Mouse (Mus musculus) heart, postnatal 0 days (tissue): ENCODE measurements around the gene Gm33543. TPM values are rescaled to one million over a fixed set of nuclear protein-coding genes. Genes with fewer than 3 reads are reported as not detected.
A peak's percentile ranks its signal among the peaks of the same experiment; 100 is the strongest.

Experiments
- ATAC-seq: fragments of 200-750 bp; cut with Nextera tagmentation; 2 replicates; pipeline ENCODE4 v1.8.0; 2017; ENCODE audit warnings: low read depth, moderate number of reproducible peaks, moderate library complexity; ENCODE audit not compliant: insufficient read depth
- DNase-seq: peaks from one replicate; pipeline ENCODE4 v3.0.0-alpha.2; 2016; ENCODE audit warnings: low spot score
- H3K27ac ChIP-seq: fragments of 300-500 bp; sonication (generic); 2 replicates; pipeline ENCODE4 v1.5.1; 2014; ENCODE audit warnings: low read depth, mild to moderate bottlenecking
- H3K27me3 ChIP-seq: fragments of 300-500 bp; sonication (generic); 2 replicates; pipeline ENCODE4 v1.6.1; 2014; ENCODE audit warnings: low read length, mixed read lengths; ENCODE audit not compliant: control insufficient read depth, insufficient read depth
- H3K36me3 ChIP-seq: fragments of 300-500 bp; sonication (generic); replicated peaks from 2 replicates; pipeline ENCODE4 v1.6.1; 2014; ENCODE audit warnings: low read length, mixed read lengths; ENCODE audit not compliant: control insufficient read depth, insufficient read depth
- H3K4me1 ChIP-seq: fragments of 300-500 bp; sonication (generic); 2 replicates; pipeline ENCODE4 v1.6.1; 2014; ENCODE audit warnings: antibody characterized with exemption; ENCODE audit not compliant: control insufficient read depth, insufficient read depth
- H3K4me2 ChIP-seq: fragments of 300-500 bp; sonication (generic); 2 replicates; pipeline ENCODE4 v1.6.1; 2014; ENCODE audit warnings: low read depth, mild to moderate bottlenecking, low read length, moderate library complexity
- H3K4me3 ChIP-seq: fragments of 300-500 bp; sonication (generic); 2 replicates; pipeline ENCODE4 v1.5.1; 2014; ENCODE audit warnings: low read depth, low read length
- H3K9ac ChIP-seq: fragments of 300-500 bp; sonication (generic); replicated peaks from 2 replicates; pipeline ENCODE4 v1.6.1; 2014; ENCODE audit warnings: low read depth, low read length, mixed read lengths
- H3K9me3 ChIP-seq: fragments of 300-500 bp; sonication (generic); replicated peaks from 2 replicates; pipeline ENCODE4 v1.6.1; 2016; ENCODE audit warnings: low read length; ENCODE audit not compliant: control insufficient read depth
- CTCF ChIP-seq: IDR thresholded peaks from 2 replicates; pipeline ENCODE4 v1.5.1; 2016; ENCODE audit warnings: antibody characterized with exemption, control low read depth, low read depth
- EP300 ChIP-seq: IDR thresholded peaks from 2 replicates; pipeline ENCODE4 v1.6.1; 2016; ENCODE audit warnings: antibody characterized with exemption, low read depth
- WGBS: fragments of 180-500 bp; shearing (Covaris S2); extraction: QIAGEN DNeasy Blood & Tissue Kit; methylation state at CpG from one replicate; pipeline ENCODE4 v1.1.7; 2014; 5-methylcytosine and 5-hydroxymethylcytosine counted together
- polyA plus RNA-seq: library from polyadenylated mRNA; unstranded; fragments of >200 nt; fragmentation: Nextera tagmentation; extraction: Ambion mirVana; gene quantifications from 2 replicates; pipeline ENCODE4 v1.2.1, GENCODE M21; 2015
- total RNA-seq: library from RNA; depleted of rRNA; stranded (reverse); fragments of >200 nt; gene quantifications from 2 replicates; pipeline ENCODE4 v1.2.3, GENCODE M21; 2014; ENCODE audit warnings: low replicate concordance

The Gm33543 gene
- total and polyA plus RNA-seq, 2 experiments from 2014 or later, result 0.55 TPM; not detected in 1

- H3K9me3 ChIP-seq, result no peaks in the 10 kb centered on the region
- no peak overlapping the region for H3K4me3 ChIP-seq
- ATAC-seq, result no peak
- H3K27me3 ChIP-seq, result no peaks in the 10 kb centered on the region
- WGBS, result 82% methylated on average over 1 of the region's 1 CpGs
- TF ChIP-seq CTCF, result no peak
- TF ChIP-seq EP300, result no peak
- no peak overlapping the region for H3K9ac ChIP-seq
- no peak for DNase-seq
- H3K4me2 ChIP-seq, result no peak overlapping the region
- H3K27ac ChIP-seq, result no peak overlapping the region
- no peaks in the 10 kb centered on the region for H3K36me3 ChIP-seq
- peaks cover 3% of the 10 kb centered on the region; the same call in 1 of the 2 replicates for H3K4me1 ChIP-seq
Observed at GRCm38 (mm10) chr10:95843878-95844277, 1.1 kb upstream of the Gm33543 start.

DNA sequence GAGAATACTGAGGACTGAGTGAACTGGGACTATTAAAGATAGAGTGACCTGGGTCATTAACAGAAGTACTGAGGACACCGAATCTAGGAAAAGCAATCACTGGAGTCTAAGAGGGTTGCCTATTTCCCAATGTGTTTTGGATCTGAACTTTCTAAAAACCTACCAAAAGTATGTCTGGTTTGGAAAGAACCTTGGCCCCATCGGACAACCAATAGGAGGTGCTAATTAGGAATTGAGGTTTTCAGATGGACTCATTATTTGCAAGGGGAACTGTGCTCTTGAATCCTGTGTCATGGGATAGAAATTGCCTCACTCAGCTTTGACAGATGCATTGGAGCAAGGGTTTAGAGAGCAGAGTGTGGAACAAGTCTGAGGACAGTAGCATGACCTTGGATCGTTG is 1.5 kb downstream of the Gm33543 start:
- 89% methylated on average over 3 of the region's 3 CpGs for WGBS
- ATAC-seq, result no peak

GRCm38 (mm10) chr10:95839803-95840202 is 2.9 kb downstream of the Gm33543 start:
- no peak; the same call in 1 of the 2 replicates for ATAC-seq
- Histone ChIP-seq H3K27me3 (no peaks in the 10 kb centered on the region), H3K4me1 (peaks cover 3% of the 10 kb centered on the region; the same call in 1 of the 2 replicates), H3K9ac (no peak overlapping the region), H3K9me3 (no peaks in the 10 kb centered on the region), H3K4me2 (no peak overlapping the region), H3K27ac (no peak overlapping the region), H3K36me3 (no peaks in the 10 kb centered on the region), H3K4me3 (no peak overlapping the region)
- TF ChIP-seq EP300 (no peak), CTCF (no peak)
- 43% methylated on average over 3 of the region's 3 CpGs for WGBS
- DNase-seq, result no peak

More for the DNA sequence above, 1.5 kb downstream of the Gm33543 start:
- no peaks in the 10 kb centered on the region for H3K9me3 ChIP-seq
- H3K27me3 ChIP-seq, result no peaks in the 10 kb centered on the region
- no peak overlapping the region for H3K4me2 ChIP-seq
- no peaks in the 10 kb centered on the region for H3K36me3 ChIP-seq
- peaks cover 3% of the 10 kb centered on the region; the same call in 1 of the 2 replicates for H3K4me1 ChIP-seq
- no peak overlapping the region for H3K4me3 ChIP-seq
- no peak overlapping the region for H3K9ac ChIP-seq
- TF ChIP-seq EP300 (no peak), CTCF (no peak)
- no peak overlapping the region for H3K27ac ChIP-seq
- no peak for DNase-seq

DNA sequence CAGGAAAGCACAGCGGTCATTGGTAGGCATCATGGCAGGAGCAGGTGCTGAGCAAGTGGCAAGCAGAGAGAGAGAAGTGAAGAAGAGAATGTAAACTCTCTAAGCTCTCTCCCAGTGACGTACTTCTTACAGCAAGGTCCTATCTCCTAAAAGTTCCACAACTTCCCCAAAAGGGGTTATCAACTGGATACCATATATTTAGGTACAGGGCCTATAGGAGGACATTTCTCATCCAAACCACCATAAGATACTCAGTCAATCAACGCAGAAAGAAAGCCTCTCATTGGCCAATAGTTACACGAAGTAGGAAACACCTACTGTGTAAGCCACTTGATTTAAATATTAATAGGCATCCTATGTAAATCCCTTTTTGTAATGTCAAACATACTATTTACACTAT is 3.7 kb downstream of the Gm33543 start:
- H3K27ac ChIP-seq, result no peak overlapping the region
- TF ChIP-seq CTCF (no peak), EP300 (no peak)
- H3K36me3 ChIP-seq, result no peaks in the 10 kb centered on the region
- 91% methylated on average over 4 of the region's 4 CpGs for WGBS
- no peaks in the 10 kb centered on the region for H3K9me3 ChIP-seq
- ATAC-seq, result no peak
- DNase-seq, result no peak
- no peak overlapping the region for H3K4me2 ChIP-seq
- peaks cover 3% of the 10 kb centered on the region; the same call in 1 of the 2 replicates for H3K4me1 ChIP-seq
- H3K27me3 ChIP-seq, result no peaks in the 10 kb centered on the region
- H3K4me3 ChIP-seq, result no peak overlapping the region
- H3K9ac ChIP-seq, result no peak overlapping the region

DNA sequence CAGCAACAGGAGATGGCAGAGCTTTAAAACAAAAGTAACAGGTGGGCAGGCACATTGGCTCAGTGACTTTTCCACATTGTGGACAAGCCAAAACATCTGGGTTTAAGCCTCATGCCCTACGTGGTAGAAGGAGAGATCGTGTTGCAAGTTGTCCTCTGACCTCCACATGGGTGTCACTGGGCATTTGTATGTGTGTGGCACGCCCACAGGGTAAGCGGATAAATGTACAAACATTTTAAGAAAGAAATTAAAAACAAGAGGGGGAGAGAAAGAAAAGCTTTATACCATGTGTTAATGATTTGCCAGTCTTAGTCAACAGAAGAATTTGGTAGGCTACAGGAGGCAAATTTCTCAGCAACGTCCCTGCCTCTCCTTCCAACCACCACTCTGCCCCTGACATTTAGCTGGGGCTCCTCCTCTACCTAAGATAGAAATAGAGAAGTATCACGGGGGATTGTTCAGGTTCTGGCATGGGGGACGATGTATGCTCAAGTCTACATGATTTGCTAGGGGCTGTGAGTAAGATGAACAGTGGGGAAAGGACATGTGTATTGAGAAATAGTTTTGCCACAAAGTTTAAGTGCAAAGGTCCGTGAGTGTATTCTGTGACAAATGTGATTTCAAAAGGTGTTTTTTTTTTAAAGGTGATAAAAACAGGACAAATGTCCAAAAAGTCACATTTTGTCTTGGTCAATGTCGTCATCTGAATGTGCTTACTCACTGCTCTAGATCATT is 6.0 kb downstream of the Gm33543 start:
- DNase-seq (no peak), ATAC-seq (no peak)
- 84% methylated on average over 9 of the region's 9 CpGs for WGBS
- no peaks in the 10 kb centered on the region for H3K9me3 ChIP-seq
- H3K4me1 ChIP-seq, result peaks cover 3% of the 10 kb centered on the region; the same call in 1 of the 2 replicates
- no peak overlapping the region for H3K4me3 ChIP-seq
- no peak overlapping the region for H3K9ac ChIP-seq
- no peak overlapping the region for H3K4me2 ChIP-seq
- no peaks in the 10 kb centered on the region for H3K27me3 ChIP-seq
- TF ChIP-seq EP300 (no peak), CTCF (no peak)
- no peak overlapping the region for H3K27ac ChIP-seq
- H3K36me3 ChIP-seq, result no peaks in the 10 kb centered on the region

DNA sequence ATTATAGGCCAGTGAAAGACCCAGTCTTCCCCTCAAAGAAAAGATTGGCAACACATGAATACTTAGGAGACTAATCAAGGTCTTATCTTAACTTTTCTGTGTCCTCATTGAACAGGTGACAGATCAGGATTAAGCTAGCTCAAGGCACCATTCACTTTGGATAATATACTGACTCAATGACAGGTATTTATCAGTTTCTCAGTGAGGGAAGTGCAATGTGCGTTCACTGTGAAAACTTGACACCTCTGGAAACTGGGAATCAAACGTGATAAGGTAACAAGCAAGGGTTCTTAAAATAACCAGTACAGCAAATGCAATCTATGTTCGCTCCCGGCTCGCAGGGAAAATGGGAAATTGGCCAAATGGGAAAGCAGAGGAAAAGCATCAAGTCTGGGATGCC is 11.8 kb downstream of the Gm33543 start:
- no peak for ATAC-seq
- Histone ChIP-seq H3K9ac (no peak overlapping the region), H3K9me3 (no peaks in the 10 kb centered on the region), H3K4me1 (peaks cover 15% of the 10 kb centered on the region; the same call in 1 of the 2 replicates), H3K27me3 (no peaks in the 10 kb centered on the region), H3K4me3 (no peak overlapping the region), H3K27ac (no peak overlapping the region), H3K4me2 (no peak overlapping the region), H3K36me3 (no peaks in the 10 kb centered on the region)
- WGBS, result 18% methylated on average over 5 of the region's 5 CpGs
- DNase-seq, result no peak
- TF ChIP-seq EP300, result peak; percentile 51; the same call in 1 of the 2 replicates
- no peak for TF ChIP-seq CTCF
